Mouse (Mus musculus): ENCODE data around the gene Aph1b. TPM values are rescaled to one million over a fixed set of nuclear protein-coding genes. Genes with fewer than 3 reads are reported as not detected.

The Aph1b gene
- polyA plus RNA-seq, 1 experiment from 2014 or later = 31.8 TPM

DNA sequence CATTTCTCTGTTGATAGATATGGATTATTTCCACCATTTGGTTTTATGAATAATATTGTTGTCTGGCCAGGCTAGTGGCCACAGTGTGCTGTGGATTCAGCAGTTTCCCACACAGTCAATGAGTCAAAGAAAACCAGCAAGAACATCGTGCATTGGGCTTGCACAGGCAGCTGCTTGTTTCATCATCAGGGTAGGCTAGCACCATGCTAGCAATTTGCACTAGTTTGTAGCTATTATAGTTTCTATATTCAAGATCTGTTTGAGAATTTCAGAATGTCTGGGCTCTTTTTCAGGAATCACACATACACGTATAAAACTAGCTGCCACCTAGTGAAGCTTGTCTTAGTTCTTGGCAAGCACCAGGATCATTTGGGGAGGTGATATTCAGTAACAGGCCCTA is 60.2 kb downstream of the Aph1b start:
- Histone ChIP-seq H3K4me2 (replicated peaks) (no peak overlapping the region), H3K4me1 (peaks cover 8% of the 10 kb centered on the region), H3K27me3 (no peaks in the 10 kb centered on the region), H3K27ac (replicated peaks) (no peak overlapping the region), H3K4me3 (no peak overlapping the region), H3K9me3 (no peaks in the 10 kb centered on the region), H3K9ac (replicated peaks) (no peak overlapping the region), H3K36me3 (no peaks in the 10 kb centered on the region)
- WGBS = 83% methylated on average over 2 of the region's 2 CpGs
- no peak for ATAC-seq (replicated peaks)

DNA sequence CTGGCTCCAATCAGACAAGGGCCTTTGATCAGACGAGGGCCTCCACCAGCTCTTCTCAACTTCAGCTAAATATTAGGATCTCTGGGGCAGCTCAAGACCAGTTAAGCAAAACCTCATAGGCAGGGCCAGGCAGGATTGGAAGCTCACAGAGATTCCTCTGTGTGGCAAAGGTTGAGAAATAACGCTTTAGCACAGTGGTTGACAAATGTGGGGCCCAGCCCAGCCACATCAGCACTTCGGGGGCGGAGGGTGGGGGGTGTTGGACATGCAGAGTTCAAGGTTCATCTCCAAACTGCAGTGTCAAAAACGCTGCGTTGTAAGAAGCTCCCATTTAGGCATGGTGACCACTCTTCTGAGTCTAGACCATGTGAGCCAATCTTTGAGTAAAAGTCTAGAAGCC is 60.7 kb downstream of the Aph1b start:
- Histone ChIP-seq H3K9me3 (no peaks in the 10 kb centered on the region), H3K4me3 (no peak overlapping the region), H3K36me3 (no peaks in the 10 kb centered on the region), H3K4me2 (replicated peaks) (no peak overlapping the region), H3K4me1 (peaks cover 8% of the 10 kb centered on the region), H3K9ac (replicated peaks) (no peak overlapping the region), H3K27me3 (no peaks in the 10 kb centered on the region), H3K27ac (replicated peaks) (no peak overlapping the region)
- ATAC-seq (replicated peaks) = no peak
- WGBS = 89% methylated on average over 6 of the region's 6 CpGs

DNA sequence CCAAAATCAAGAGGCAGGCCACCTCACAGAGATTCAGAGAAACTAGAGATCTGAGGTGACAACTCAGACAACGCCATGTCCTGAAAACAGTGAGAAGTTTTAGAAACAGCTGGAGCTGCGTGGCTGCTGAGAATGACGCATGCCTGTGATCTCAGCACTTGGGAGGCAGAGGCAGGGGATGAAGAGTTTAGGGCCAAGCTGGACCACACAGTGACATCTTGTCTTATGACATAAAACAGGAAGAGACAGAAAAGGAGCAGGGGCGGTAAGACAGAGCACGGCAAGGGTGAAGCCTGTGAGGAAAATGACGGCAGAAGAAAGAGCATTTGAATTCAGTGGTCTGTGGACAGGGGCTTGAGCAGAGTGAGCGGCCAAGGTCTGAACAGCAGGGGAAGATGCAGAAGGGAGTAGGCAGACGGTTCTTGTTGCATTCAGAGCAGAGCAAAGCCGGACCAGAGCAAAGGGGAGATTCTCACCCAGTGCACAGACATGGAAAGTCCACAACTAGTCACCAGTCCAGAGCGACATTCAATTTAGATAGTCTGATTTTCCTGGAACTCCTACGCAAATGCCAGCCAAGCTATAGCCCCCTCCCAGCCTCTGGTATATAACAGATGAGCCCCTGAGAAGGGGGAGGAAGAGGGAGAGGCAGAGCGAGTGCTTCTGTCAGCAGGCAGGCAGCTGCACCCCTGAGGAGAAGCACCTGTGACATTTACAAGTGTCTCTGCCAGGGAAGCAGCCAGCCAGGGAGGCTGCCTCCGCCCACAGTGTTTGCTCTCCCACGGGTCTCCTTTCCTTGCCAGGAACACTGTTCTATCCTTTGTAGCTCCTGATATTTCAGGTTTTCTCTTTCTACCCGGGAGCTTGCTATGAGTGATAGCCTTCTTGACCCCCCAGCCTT is 62.2 kb downstream of the Aph1b start:
- no peak overlapping the region for H3K4me2 ChIP-seq (replicated peaks)
- ATAC-seq (replicated peaks) = no peak
- H3K9me3 ChIP-seq = no peaks in the 10 kb centered on the region
- no peaks in the 10 kb centered on the region for H3K36me3 ChIP-seq
- no peak overlapping the region for H3K9ac ChIP-seq (replicated peaks)
- H3K4me1 ChIP-seq = peaks cover 8% of the 10 kb centered on the region
- no peak overlapping the region for H3K4me3 ChIP-seq
- H3K27ac ChIP-seq (replicated peaks) = no peak overlapping the region
- H3K27me3 ChIP-seq = no peaks in the 10 kb centered on the region
- 58% methylated on average over 15 of the region's 15 CpGs for WGBS

DNA sequence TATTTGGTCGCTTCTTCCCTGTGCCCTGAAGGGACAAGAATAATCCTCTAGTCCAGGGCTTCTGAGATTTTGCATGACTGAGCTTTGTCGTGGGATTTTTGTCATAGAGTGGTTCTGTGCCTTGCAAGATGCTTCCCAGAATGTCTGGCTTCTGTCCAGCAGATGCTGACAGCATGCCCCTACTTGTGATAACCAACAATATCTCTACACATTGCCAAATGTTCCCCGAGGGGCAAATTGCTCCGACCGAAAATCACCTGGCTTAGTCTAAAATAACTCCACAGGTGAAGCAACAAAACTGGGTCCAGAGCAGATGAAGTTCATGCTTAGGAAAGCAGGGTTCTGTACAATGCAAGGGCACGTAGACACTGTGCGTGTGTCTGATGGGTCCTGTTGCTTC is 64.0 kb downstream of the Aph1b start:
- Histone ChIP-seq H3K4me1 (peaks cover 8% of the 10 kb centered on the region), H3K4me2 (replicated peaks) (no peak overlapping the region), H3K27me3 (no peaks in the 10 kb centered on the region), H3K9ac (replicated peaks) (no peak overlapping the region), H3K27ac (replicated peaks) (no peak overlapping the region), H3K9me3 (no peaks in the 10 kb centered on the region), H3K4me3 (no peak overlapping the region), H3K36me3 (no peaks in the 10 kb centered on the region)
- ATAC-seq (replicated peaks) = no peak
- 79% methylated on average over 7 of the region's 7 CpGs for WGBS

DNA sequence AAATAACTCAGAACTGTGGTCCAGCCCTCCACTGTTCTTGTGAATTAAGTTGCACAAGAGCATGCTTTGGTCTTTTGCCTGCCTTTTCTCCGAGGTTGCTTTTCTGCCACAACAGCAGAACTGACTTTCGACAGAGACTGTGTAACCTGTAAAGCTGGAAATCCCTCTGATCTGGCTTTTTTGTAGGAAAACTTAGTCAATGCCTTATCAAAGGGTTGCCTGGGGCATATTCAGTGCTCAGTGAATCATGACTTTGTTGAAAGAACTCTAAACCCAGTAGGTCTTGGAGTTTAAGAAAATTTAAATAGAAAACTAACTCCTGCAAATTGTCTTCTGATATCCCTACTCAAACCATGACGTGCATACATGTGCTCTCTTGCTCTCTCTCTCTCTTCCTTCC is 64.7 kb downstream of the Aph1b start:
- WGBS = 56% methylated on average over 3 of the region's 3 CpGs
- no peaks in the 10 kb centered on the region for H3K36me3 ChIP-seq
- H3K4me2 ChIP-seq (replicated peaks) = no peak overlapping the region
- ATAC-seq (replicated peaks) = no peak
- H3K4me1 ChIP-seq = peaks cover 8% of the 10 kb centered on the region
- H3K27ac ChIP-seq (replicated peaks) = no peak overlapping the region
- no peaks in the 10 kb centered on the region for H3K27me3 ChIP-seq
- H3K4me3 ChIP-seq = no peak overlapping the region
- no peaks in the 10 kb centered on the region for H3K9me3 ChIP-seq
- H3K9ac ChIP-seq (replicated peaks) = no peak overlapping the region

DNA sequence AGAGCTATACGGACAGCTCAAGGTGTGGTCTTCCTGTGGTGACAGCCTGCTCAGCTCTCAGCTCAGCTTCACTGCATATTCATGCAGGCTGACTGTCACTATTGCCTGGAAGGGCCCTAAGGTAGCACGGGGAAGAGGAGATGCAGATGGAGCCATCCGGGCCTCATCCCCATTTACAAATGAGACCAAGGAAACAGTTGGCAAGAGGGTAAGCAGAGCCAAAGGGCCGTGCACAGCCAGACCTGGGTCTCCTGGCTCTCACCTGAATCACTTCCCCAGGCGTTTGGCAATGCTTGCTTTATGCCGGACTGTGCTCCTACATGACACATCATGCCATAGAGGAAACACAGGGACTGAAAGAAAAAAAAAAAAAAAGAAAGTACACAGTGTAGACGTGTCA is 68.0 kb downstream of the Aph1b start:
- H3K27ac ChIP-seq (replicated peaks) = no peak overlapping the region
- no peak for ATAC-seq (replicated peaks)
- no peaks in the 10 kb centered on the region for H3K36me3 ChIP-seq
- H3K27me3 ChIP-seq = no peaks in the 10 kb centered on the region
- no peak overlapping the region for H3K9ac ChIP-seq (replicated peaks)
- 72% methylated on average over 7 of the region's 7 CpGs for WGBS
- H3K4me3 ChIP-seq = no peak overlapping the region
- H3K4me1 ChIP-seq = peaks cover 6% of the 10 kb centered on the region; the same call in 1 of the 2 replicates
- H3K4me2 ChIP-seq (replicated peaks) = no peak overlapping the region
- H3K9me3 ChIP-seq = no peaks in the 10 kb centered on the region

DNA sequence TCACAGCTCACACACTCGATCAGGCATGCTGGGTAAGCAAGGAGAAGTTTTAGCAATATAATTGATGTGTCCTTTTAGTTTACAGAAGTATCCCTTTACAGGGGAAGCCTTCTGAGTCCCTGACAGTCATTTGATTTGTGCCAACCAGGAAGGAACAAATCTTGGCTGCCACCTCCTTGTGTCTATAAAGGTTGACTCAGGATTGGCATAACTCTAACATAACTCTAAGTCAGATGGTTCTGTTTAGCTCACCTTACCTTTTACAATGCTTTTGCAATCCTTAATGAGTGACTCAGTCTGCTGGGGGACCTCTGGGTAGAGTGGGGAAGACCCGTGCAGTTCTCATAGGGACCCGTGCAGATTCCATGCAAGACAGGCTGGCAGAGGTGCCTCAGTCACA is 69.7 kb downstream of the Aph1b start:
- Histone ChIP-seq H3K27ac (replicated peaks) (no peak overlapping the region), H3K4me3 (no peak overlapping the region), H3K9ac (replicated peaks) (no peak overlapping the region), H3K36me3 (no peaks in the 10 kb centered on the region), H3K4me2 (replicated peaks) (no peak overlapping the region), H3K9me3 (no peaks in the 10 kb centered on the region), H3K4me1 (peaks cover 6% of the 10 kb centered on the region; the same call in 1 of the 2 replicates), H3K27me3 (no peaks in the 10 kb centered on the region)
- WGBS = 75% methylated on average over 3 of the region's 3 CpGs
- ATAC-seq (replicated peaks) = no peak

Other genes with a start within 250 kb of the Aph1b start
- 107 and 110 TPM in 2 replicates for gene Usp3, start 202.3 kb downstream of the Aph1b start, polyA plus RNA-seq (2015; fragmentation: Nextera tagmentation; extraction: Ambion mirVana)
- 3.6 and 6.4 TPM in 2 replicates for gene Car12, start 81.8 kb downstream of the Aph1b start, polyA plus RNA-seq (2015; fragmentation: Nextera tagmentation; extraction: Ambion mirVana)
- 0.48 and 0.52 TPM in 2 replicates for gene Gm10647, start 1.5 kb upstream of the Aph1b start, polyA plus RNA-seq (2015; fragmentation: Nextera tagmentation; extraction: Ambion mirVana)
- gene Aph1c, start 39.2 kb upstream of the Aph1b start, polyA plus RNA-seq (2015; fragmentation: Nextera tagmentation; extraction: Ambion mirVana) = 1.7 and 3.0 TPM in 2 replicates
- gene Rab8b, start 124.2 kb upstream of the Aph1b start, polyA plus RNA-seq (2015; fragmentation: Nextera tagmentation; extraction: Ambion mirVana) = 39.7 and 40.6 TPM in 2 replicates
- 333 and 363 TPM in 2 replicates for gene Rps27l, start 150.6 kb upstream of the Aph1b start, polyA plus RNA-seq (2015; fragmentation: Nextera tagmentation; extraction: Ambion mirVana)
- 9.6 and 9.7 TPM in 2 replicates for gene Lactb, start 180.0 kb upstream of the Aph1b start, polyA plus RNA-seq (2015; fragmentation: Nextera tagmentation; extraction: Ambion mirVana)